Mouse (Mus musculus): ENCODE data around the gene Atp5h. TPM values are rescaled to one million over a fixed set of nuclear protein-coding genes. Genes with fewer than 3 reads are reported as not detected.

Atp5h gene
- total RNA-seq, 2 experiments from 2014 or later: 909 to 922 TPM

DNA sequence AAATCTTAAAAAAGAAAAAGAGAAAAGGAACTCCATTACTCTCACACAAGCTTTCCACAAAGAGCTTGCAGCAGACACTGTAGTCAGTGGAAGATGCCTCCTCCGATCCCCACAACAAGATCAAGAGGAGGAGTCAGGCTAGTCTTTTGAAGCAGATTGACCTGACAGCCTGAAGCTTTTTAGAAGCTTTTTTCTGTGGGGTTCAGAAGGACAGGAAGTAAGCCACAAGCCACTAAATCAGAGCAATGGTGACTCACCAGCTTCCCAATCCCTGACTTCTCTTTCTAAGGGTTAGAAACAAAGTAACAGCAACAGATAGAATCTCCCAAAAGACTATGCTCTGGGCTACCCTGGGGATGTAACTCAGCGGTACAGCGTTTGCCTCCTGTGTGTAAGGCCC, 19.6 kb upstream of the Atp5h start:
- DNase-seq: no peak

DNA sequence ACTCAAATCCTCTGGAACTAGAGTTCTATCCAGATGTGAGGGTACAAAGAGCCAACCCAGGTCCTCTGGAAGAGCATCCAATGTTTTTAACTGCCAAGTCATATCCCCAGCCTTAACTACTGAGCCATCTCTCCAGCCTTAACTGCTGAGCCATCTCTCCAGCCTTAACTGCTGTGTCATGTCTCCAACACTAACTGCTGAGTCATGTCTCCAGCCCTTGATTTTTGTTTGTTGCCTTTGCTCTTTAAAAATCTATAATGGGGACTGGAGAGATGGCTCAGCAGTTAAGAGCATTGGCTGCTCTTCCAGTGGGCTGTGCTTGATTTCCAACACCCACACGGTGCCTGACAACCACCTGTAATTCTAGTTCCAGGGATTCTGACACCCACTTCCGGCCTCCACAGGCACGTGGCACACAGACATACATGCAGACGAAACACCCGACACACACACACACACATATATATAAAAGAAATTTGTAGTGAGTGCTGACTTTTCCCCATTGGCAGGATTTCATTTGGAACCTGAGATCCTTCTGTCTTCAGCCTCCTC, 17.9 kb upstream of the Atp5h start:
- DNase-seq: no peak

DNA sequence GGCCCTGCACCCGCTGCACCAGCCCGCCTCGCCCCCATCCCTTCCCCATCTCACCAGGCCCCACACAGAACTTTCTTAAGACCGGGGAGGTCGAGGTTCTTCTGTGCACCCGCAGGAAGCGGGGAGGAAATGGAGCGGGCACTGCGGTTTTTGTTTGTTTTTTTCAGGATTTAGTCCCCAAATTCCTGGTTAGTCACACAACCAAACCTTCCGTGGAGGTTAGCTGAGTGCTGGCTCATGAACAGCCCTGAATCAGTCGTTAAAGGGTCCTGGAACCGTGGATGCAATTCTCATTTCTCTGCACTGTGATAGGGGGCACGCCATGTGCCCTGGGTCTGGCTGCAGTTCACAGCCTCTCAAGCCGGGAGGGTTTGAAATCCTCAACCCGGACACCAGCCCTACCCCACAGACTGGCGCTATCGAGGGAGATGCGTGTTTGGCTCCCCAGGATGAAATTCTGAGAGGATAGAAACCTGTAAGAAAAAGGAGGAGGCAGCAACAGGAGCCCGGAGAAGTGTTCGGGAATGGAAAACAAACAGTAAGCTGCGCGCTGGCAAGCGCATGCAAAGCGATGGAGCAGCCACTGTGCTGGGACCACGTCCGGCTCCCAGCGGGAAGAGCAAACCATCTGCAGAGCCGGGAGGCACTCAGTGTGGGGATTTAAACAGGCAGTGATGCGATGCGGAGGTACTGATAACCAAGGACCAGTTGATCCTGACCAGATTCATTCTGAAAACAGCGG, 16.0 kb upstream of the Atp5h start:
- no peak for DNase-seq

- no peak for DNase-seq
These were observed 13.6 kb upstream of the Atp5h start for GRCm38 (mm10) chr11:115433342-115433741.

DNA sequence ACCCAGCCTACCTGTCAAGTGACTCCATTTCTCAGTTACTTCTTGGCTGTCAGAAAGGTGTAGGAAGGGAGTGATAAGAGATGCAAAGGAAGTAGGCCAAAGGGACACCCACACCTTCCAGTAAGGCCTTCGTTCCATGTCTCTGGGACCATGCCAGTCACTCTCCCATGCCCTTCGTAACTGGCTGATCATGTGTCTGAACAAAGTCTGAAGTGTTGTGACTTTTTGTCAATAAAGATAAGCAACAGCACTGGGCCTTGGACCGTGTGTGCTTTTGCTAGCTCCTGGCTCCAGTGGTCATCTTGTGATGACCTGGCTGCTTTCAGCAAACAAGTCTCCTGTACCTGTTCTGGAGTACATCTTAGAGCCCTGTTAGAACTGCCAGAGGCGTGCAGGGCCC, 13.1 kb upstream of the Atp5h start:
- no peak for DNase-seq

- DNase-seq: no peak
These were observed 10.8 kb upstream of the Atp5h start for GRCm38 (mm10) chr11:115430561-115430960.

- no peak for DNase-seq
These were observed 9.5 kb upstream of the Atp5h start for GRCm38 (mm10) chr11:115429307-115429706.

DNA sequence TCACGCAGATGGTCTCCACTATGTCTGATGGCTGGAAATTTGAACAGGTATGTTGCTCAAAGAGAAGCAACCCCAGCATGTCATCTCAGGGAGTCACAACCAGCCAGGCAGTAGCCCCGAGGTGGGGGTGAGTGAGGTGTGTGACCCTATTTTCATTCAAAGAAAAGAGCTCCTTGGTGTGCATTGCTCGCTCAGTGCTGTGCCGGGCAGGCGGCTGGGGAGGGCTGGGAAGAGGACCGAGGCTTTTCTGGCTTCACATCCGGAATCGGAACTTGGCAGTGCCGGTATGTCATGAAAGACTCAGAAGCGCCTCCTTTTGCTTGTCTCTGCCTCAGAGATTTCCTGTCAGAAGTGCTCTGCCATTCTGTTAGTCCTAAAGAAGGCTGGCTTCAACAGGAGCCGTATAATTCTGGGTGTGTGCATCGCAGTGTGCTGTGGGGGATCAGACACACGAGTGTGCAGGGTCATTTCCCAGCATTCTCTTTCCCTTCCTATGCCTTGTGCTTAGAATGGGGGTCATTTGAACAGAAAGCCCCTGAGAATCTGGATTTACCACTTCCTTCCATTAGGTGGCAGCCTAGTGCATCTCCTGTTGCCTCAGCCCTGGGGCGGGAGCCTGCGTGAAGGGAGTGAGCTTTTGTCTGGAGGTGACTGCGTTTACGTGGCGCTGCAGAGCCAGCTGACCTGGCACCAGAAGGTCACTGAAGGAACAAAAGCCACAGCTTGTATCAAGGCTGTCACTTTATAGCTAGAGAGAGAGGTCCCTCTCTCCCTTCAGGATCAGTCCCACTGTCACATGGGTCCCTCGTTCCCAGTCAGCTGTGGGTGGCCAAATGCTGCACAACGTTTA, 7.9 kb upstream of the Atp5h start:
- DNase-seq: peak; percentile 53

GRCm38 (mm10) chr11:115425671-115426070, 5.9 kb upstream of the Atp5h start:
- no peak for DNase-seq

GRCm38 (mm10) chr11:115424666-115425065, 4.9 kb upstream of the Atp5h start:
- DNase-seq: no peak

DNA sequence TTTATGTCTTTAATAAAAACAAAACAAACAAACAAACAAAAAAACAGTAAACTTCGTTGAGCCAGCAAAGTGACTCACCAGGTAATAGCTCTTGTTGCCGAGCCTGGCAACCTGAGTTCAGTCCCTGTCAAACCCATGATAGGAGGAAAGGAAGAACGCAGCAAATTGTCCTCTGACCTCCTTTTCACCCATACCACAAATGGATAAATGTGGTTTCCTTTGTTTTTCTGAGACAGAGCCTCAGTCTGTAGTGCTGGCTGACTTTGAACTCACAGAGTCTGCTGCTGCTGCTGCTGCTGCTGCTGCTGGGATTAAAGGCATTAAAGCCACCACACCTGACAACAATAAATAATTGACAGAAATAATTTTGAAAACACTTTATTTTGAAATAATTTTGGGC, 3.3 kb upstream of the Atp5h start:
- no peak for DNase-seq

- no peak for DNase-seq
These were observed 2.2 kb upstream of the Atp5h start for GRCm38 (mm10) chr11:115421972-115422371.

DNA sequence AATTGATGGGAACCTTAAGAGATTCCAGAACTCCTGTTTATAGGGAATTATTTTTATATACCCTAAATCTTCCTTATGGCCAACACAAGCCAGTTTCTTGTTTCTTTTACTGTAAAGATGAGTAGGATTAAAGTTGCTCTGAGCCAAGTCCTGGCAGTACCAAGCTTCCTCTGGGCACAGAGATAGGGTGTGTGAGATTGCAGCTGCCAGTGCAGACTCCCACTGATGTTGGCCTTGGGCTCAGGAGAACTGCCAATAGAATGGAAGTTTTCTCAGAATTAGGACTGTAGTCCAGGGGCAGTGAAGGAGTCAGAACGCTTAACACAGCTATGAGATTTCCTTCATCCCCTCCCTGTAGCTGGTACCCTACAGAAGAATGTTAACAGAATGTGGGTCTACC, 1.6 kb upstream of the Atp5h start:
- no peak for DNase-seq

GRCm38 (mm10) chr11:115420336-115421190, 801 bp upstream of the Atp5h start:
- peak; percentile 64 for DNase-seq

GRCm38 (mm10) chr11:115409556-115409955, 10.2 kb downstream of the Atp5h start:
- DNase-seq: no peak

- DNase-seq: no peak
These were observed 11.4 kb downstream of the Atp5h start for GRCm38 (mm10) chr11:115408266-115408920.

DNA sequence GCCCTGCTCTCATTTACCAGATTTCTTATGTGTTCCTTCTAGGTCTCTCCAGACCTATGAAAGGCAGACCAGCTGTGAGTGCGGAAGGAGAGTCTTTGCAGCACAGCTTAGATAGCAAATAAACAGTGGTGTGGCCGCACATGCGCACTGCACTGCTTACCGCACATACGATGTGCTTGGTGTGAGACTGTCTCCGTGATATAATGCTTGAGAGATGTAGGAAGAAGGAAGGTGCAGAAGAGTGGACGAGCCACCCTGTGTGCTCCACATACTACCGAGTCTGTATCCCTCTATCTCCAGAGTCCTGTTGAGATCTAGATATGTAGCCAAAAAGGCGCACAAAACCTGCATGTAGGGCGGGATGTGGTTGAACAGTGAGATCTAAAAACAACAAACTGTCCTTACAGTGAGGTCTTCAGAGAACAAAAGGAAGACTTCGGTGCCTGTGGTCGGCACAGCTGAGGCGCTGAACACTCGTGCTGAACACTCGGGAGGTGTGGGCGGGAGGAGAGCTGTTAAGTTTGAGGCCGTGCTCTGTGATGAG, 12.8 kb downstream of the Atp5h start:
- no peak for DNase-seq

- DNase-seq: no peak
These were observed 14.0 kb downstream of the Atp5h start for GRCm38 (mm10) chr11:115405723-115406122.

- DNase-seq: peak; percentile 84
These were observed 16.2 kb downstream of the Atp5h start, which contains the start of gene Mrpl58 for GRCm38 (mm10) chr11:115403338-115404124. Mrpl58 (plus strand) TSS chr11:115403752.

- DNase-seq: no peak
These were observed 19.0 kb downstream of the Atp5h start for GRCm38 (mm10) chr11:115400630-115401391.

All from gastrocnemius, postnatal 25 days (tissue).